Mouse (Mus musculus): ENCODE measurements at regions not wholly inside any gene's neighbourhood (a gene's known extent, or its start where the extent isn't known, plus 50 kb on each side); places are given as distances from the start of the nearest gene placed in this dataset.

DNA sequence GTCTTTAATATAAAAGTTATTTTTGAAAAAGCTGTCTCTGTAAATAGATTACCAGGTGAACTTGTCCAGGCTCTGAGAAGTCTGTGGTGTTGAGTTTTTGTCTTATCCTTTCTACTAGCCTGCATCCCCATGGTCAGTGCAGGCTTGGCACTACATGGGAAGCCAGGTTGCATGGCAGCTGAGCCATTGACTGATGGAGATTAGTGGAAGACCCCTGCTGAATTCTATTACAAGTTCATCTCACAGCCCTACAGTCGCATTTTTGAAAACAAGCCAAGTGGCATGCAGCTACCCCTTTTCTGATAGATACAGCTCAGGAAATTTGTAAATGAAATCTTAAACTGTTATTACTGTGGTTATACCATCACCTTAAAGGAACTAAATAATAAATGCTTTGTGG lies 101.2 kb upstream of the Fam184a start:
- intact Hi-C loops (cut with DNase I), result no loop called here

GRCm38 (mm10) chr10:53850568-53850967 lies 99.6 kb upstream of the Fam184a start:
- intact Hi-C loops (cut with DNase I), result no loop called here
- DNase-seq, result no peak

More for the DNA sequence above, 101.2 kb upstream of the Fam184a start:
- DNase-seq, result no peak

DNA sequence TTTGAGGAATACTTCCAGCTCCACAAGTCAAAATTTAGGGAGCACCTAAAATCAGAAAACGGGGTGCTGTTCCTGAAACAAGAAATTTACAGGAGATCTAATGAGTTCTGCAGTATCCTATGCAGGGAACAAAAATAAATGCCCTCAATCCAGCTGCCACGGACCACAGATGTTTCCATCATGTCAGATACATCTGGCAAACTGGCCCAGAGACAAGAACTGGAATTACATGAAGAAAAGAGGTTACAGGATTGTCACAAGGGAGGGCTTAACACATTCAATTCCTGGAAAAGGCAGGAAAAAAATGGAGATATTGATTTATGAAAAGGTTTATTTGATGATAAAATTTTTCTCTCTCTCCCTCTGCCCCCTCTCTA lies 62.3 kb upstream of the Fam184a start:
- intact Hi-C loops (cut with DNase I), result no loop called here
- DNase-seq, result peak; percentile 10 to 23

GRCm38 (mm10) chr10:53812597-53813243 lies 61.8 kb upstream of the Fam184a start:
- DNase-seq, result peak in 1 of 2 experiments; percentile 10
- intact Hi-C loops (cut with DNase I), result no loop called here

- peak in 1 of 2 experiments; percentile 19 for DNase-seq
- intact Hi-C loops (cut with DNase I), result no loop called here
These were observed 61.1 kb upstream of the Fam184a start for GRCm38 (mm10) chr10:53811904-53812596.

DNA sequence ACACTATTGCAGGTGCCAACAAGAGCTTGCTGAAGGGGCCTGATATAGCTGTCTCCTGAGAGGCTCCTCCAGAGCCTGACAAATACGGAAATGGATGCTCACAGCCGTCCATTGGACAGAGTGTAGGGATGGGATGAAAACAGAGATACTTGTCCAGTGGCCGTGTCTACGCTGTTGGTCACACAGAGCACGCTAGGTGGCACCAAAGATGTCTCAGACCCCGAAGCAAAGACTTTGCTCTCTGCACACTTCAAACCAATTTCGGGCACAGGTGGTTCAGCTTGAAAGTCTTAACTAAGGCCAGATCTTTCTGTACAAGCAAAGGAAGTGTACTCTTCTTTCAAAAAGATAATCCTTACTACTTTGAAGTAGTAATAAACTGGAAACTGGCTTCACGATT lies 55.8 kb upstream of the Fam184a start:
- no peak for DNase-seq
- intact Hi-C loops (cut with DNase I), result no loop called here

DNA sequence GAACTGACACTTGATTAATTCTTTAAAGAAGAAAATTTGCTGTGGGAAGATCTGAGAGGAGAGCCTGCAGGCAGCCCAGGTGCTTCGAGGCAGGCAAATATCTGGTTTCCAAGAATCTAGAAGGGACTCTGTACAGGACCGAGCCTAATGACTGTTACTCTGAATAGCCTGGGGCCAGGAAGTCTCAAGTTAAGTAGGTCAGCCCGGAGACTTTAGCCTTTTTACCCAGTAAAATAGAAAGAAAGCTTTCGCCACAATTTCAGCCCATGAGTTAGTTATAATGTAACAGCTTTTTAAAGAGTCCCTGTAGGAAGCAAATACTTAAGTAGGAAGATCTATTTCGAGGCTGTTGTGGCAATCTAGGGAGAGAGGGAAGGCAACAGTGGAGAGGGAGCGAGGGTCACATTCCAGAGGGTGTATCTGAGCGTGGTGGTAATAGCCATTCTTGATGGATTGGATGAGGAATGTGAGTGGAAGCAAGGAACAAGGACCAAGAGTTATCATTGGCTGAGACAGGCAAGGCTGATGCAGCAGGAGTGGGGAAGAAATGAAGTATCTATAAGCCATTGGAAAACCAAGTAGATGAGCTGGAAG lies 50.2 kb upstream of the Fam184a start:
- DNase-seq, result no peak
- intact Hi-C loops (cut with DNase I), result no loop called here
